Mouse (Mus musculus): ENCODE measurements around the gene Pef1.

Gene Pef1

DNA sequence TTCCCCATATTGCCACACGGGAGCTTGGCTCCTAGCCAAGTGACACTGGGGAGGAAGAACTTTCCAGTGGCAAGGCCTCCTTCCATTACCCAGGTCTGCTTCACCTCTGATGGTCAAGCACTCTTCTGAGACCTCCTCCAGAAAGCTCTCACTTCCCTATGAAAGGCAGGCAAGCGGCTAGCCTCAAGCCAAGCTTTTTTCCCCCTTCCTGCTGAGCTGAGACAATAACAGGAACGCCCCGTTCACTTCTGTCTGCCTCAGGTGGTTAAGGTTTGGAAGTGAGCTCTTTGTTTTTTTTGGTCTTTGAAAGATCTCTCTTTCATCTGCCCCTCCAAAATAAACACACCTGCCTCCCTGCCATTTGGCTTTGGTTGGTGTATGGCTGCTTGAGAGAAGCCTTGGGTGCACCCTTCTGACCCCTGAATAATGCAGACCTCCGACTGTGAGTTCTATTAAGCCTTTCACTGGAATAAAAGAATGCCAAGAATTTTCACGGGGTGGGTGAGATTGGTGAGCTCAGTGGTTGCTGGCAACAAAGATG is at the start of gene Pef1:
Gene Pef1, plus strand, starts transcription at position 448 of the 541 bp plus-strand sequence.
- DNase-seq, result no peak

DNA sequence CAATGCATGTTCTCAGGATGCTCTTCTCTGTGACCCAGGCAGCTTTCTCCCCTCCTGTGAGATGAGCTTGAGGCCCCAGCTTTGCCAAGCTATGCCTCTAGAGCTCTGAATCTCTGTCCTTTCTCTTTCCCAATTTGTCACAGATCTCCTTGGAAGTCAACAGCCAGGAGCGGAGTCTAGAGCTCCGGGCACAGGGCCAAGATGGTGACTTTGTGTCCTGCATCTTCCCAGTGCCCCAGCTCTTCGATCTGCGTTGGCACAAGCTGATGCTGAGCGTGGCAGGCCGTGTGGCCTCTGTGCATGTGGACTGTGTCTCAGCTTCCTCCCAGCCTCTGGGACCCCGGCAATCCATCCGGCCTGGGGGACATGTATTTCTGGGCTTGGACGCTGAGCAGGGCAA is 49.2 kb upstream of the Pef1 start:
- DNase-seq, result no peak

GRCm38 (mm10) chr4:130054727-130055126 is 47.6 kb upstream of the Pef1 start:
- no peak for DNase-seq

DNA sequence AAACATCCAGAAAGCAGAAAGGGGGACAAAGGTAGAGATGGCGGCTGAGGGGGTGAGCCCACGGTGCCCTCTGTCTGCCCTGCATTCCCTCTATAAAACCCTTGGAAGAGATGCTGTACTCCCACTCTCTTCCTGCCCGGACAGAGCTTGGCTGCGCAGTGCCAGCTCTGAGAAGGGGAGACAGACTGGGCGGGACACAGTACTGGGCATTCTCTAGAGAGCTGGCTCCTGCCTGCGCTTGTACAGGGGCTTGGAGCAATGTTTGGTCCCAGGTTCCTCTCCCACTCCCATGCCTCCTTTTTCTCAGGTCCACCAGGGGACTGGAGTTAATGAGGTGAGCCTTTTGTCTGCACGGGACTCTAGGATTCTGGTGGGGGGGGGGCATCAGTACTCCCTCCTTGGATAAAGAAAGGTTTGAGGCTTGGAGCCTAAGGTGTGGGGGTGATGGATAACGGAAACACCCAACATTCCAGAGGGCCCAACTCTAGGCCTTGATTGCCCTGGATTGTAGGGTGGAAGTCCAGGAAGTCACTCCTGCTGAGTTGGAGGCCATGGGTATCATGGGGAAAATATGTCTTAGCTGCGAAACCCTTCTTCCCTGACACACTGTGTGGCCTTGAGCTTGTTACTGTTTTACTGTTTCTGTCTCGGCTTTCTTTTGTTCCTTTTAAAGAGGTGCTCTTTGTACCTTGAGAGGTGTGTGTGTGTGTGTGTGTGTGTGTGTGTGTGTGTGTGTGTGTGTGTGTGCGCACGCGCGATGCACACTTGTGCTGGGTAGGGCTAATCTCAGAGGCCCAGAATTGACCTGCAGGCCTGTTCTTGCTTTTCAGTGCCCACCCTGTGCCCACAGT is 47.0 kb upstream of the Pef1 start:
- DNase-seq, result no peak

DNA sequence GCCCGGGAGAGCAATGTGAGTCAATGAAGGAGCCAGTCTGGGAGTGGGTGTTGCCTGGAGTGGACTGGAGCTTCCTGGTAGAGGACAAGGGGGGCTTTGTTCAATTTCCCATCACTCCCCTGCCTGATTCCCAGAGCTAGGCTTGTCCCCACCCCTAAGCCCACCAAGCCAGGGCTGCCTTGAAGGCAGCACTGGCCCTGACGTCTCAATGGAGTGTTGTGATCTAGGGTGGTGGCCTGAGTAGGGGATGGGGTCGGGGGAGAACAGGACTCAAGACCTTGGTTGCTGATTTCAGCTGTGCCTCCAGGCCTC is 46.4 kb upstream of the Pef1 start:
- no peak for DNase-seq

GRCm38 (mm10) chr4:130056471-130056870 is 45.9 kb upstream of the Pef1 start:
- DNase-seq, result no peak

DNA sequence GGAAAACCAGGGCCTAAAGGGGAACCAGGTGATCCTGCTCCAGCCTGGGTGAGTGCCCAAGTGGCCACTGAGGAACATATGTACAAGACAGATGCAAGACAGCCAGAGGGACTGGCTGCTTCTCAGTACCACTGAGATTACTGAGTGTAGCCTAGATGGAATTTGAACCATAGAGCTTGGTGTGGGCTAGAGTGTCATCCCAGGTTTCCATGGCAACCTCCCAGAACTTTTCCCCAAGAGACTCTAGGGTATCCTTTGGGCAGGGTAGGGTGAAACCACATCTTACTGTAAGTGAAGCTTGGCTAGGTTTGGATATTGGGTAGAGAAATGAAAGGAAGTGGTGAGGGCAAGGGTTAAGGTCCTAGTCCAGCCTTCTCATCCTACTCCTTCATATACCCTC is 41.4 kb upstream of the Pef1 start:
- no peak for DNase-seq

DNA sequence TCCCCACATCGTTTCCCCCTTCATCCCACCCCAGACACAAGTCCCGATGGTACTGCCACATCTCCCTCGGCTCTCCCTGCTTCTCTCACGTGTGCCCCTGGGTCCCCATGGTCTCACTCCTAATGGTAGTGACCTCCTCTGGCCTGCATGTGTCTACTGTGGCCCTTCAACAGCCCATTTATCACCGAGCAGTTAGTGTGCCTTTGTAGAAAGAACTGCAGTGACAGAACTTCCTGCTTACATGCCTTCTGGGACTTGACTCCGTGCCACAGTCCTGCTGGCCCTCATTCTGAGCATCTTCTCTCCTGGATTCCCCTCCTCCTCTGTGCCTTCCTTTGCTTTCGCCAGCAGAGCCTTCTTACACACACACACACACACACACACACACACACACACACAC is 39.2 kb upstream of the Pef1 start:
- DNase-seq, result no peak

DNA sequence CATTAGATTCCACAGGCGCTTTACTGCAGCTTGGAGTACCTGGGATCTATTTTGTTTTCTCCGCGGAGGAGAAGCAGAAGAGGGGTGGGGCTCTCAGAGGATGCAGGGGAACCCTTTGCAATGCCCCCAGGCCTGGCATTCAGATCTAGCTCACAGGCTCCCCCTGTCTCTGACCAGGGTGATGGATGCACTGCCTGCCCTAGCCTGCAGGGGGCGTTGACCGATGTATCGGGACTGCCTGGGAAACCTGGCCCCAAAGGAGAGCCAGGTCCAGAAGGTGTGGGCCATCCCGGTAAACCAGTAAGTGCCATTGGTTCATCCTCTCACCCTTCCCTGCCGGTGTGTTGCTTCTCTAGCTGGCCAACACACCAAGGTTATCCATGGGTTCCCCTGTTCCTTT is 35.5 kb upstream of the Pef1 start:
- peak; percentile 50 for DNase-seq

GRCm38 (mm10) chr4:130070523-130070922 is 31.8 kb upstream of the Pef1 start:
- DNase-seq, result no peak

- DNase-seq, result no peak
Observed at GRCm38 (mm10) chr4:130071758-130072157, 30.6 kb upstream of the Pef1 start.

- DNase-seq, result no peak
Observed at GRCm38 (mm10) chr4:130073367-130073766, 29.0 kb upstream of the Pef1 start.

DNA sequence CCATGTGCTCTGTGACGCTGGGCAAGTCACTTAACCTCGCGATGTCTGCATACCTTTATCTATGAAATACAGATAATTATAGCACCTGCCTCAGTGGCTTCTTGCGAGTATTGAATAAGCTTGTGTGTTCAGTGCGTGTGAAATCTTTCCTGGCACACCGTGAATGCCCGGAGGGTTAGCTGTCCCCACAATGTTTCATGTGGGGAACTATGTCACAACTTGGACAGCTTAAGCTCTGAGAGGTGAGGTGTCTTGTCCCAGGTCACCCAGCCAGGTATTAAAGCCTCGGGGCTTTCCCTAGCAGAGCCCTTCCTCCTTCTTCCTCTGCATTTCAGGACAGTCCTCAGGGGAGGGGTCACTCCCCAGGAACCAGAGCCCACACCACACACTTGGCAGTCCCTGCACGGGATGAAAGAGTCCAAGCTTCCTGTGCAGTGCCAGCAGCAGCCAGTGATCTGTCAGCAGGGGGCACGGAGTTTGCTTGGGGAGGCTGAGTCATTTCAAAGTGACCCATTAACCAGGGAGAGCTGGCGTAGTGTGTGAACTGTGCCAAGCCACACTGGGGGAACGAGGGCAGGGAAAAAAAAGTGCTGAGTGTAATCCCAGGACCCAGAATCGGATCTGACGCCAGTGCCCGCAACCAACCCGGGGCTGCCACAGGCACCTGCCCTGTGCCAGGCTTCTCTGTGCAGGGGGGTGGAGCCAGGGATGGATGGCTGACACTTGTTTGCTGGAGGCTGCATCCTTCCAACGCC is 27.4 kb upstream of the Pef1 start:
- no peak for DNase-seq

- no peak for DNase-seq
Observed at GRCm38 (mm10) chr4:130076856-130077255, 25.5 kb upstream of the Pef1 start.

- no peak for DNase-seq
Observed at GRCm38 (mm10) chr4:130078816-130079485, 23.4 kb upstream of the Pef1 start.

GRCm38 (mm10) chr4:130079521-130079920 is 22.8 kb upstream of the Pef1 start:
- DNase-seq, result no peak

GRCm38 (mm10) chr4:130081345-130082190 is 20.8 kb upstream of the Pef1 start:
- peak; percentile 21 for DNase-seq

DNA sequence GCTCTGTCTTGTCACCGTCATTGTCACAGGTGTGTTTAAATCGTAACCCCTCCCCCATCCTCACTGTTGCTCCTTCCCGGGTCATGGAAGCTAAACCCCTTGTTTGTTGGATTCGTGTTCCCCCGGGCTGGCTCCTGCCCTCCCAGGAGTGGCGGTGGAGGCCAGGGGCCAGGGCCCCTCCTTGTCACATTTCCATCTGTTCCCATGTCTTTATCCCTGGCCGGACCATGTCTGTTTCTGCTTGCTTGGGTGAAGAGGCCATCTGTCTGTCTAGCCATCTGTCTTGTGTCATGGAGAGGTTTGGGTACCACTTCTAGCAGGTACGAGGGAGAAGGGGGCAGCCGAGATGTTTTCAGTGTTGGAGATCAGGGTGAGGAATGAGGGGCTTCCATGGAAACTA is 20.1 kb upstream of the Pef1 start:
- no peak for DNase-seq

- no peak for DNase-seq
Observed at GRCm38 (mm10) chr4:130084331-130084945, 17.9 kb upstream of the Pef1 start.

DNA sequence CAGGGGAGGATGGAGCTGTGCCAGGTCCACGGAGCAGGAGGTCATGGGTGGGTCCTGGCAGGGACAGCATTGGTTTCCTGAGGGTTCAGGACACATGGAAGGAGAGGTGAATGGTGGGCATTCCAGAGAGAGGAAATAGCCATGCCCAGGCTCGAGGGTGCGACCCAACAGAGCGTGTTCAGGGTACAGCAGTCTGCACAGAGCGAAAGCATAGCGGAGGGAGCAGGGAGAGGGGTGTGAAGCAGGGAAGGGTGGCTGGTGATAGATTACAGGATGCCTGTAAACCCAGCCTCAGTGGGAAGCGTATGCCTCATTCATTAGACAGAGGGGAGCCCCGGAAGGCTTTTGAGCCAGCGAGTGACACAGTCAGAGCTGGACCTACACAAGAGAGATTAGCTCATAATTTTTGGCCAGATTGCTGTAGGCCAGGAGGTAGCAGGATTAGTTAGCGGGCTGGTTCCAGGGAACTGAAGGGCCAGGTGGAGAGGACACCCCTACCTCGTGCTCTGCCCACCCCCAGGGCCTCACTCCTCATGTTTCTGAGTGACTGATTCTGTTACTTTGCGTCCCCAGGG is 17.0 kb upstream of the Pef1 start:
- DNase-seq, result no peak

DNA sequence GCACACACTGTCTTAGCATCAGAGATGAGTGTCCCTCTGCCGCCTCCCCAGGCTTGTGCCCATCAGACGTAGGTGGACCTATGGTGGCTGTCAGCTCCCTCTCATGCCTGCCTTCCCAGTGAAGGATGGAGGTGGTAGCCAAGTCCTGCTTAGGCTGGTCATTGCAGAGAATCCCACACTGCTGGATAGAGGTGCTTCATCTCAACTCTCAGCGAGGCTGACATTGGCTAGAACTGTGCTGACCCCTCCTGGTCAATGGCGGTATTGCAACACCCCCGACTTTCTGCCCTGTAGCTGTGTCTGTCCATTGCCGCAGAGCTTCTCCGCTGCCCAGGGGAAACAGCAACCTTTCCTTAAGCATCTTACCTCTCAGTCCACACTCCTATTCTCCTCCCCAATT is 15.1 kb upstream of the Pef1 start:
- peak; percentile 87 for DNase-seq

- DNase-seq, result no peak
Observed at GRCm38 (mm10) chr4:130095137-130095536, 7.2 kb upstream of the Pef1 start.
